Mouse (Mus musculus) gastrocnemius, adult 8-10 months (tissue): ENCODE data around the gene Abcb5. TPM values are rescaled to one million over a fixed set of nuclear protein-coding genes. Genes with fewer than 3 reads are reported as not detected.

Experiments
- total RNA-seq, 4 experiments: library from RNA; stranded (reverse); gene quantifications; 2 replicates each; pipeline ENCODE4 v1.2.4; 2022

The Abcb5 gene
- total RNA-seq, 4 experiments from 2014 or later, result not detected

Other genes starting within 250 kb of the Abcb5 start
- not detected for gene Sp8, start 120.1 kb downstream of the Abcb5 start, total RNA-seq